Mouse (Mus musculus): ENCODE measurements around the gene Cyp2t4. TPM values are rescaled to one million over a fixed set of nuclear protein-coding genes. Genes with fewer than 3 reads are reported as not detected.
A peak's percentile ranks its signal among the peaks of the same experiment; 100 is the strongest.

Cyp2t4 gene
- 0.07 TPM in 1 of 2 replicates, not detected in the other for polyA plus RNA-seq (2015; fragmentation: Nextera tagmentation; extraction: Ambion mirVana)

DNA sequence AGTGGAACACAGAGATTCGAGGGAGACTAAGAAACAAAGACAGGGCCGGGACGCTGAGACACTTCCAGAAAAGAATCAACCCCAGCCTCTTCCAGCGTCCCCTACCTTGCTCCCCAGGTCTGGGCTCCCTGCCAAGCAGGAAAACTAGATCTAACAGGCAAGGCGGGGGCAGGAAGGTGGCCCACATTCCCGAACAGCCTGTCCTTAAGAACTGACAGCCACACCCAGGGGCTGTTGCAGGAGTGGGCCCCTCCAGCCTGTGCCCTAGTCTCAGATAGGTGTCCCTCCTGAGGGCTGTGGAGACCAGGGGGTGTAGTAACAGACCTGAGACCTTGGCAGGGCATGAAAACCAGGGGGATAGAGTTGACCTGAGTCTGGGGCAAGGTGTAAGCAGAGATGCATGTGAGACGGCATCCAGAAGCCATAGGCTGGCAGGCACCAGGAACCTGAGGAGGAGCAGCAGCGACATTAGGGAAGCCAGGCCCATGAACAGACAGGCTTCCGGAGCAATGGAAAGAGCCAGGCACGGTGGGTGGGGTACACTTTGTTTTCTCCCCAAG, at the start of gene Cyp2t4:
TSS of gene Cyp2t4 (plus strand) at position 510 of the 560 bp plus-strand sequence.

DNA sequence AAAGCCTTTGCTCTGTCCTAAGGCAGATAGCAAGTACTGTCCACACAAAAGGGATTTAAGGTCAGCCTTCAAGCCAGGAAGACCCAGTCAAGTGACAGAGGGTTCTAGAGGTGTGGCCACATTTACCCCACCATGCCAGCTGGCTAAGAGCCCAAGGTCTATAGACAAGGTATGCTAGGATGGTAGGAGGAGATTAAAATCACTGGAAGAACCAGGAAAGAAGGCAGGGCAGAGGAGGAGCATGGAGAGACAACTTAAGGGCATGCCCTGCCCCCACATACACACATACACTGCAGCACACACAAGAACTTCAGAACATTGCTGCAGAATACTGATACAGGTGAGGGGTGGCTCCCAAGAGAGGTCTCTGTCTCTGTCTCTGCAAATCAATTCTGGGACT, 33.8 kb upstream of the Cyp2t4 start, which contains the start of gene Cyp2f2:
TSS of gene Cyp2f2 (plus strand) at position 234 of the 400 bp plus-strand sequence.

DNA sequence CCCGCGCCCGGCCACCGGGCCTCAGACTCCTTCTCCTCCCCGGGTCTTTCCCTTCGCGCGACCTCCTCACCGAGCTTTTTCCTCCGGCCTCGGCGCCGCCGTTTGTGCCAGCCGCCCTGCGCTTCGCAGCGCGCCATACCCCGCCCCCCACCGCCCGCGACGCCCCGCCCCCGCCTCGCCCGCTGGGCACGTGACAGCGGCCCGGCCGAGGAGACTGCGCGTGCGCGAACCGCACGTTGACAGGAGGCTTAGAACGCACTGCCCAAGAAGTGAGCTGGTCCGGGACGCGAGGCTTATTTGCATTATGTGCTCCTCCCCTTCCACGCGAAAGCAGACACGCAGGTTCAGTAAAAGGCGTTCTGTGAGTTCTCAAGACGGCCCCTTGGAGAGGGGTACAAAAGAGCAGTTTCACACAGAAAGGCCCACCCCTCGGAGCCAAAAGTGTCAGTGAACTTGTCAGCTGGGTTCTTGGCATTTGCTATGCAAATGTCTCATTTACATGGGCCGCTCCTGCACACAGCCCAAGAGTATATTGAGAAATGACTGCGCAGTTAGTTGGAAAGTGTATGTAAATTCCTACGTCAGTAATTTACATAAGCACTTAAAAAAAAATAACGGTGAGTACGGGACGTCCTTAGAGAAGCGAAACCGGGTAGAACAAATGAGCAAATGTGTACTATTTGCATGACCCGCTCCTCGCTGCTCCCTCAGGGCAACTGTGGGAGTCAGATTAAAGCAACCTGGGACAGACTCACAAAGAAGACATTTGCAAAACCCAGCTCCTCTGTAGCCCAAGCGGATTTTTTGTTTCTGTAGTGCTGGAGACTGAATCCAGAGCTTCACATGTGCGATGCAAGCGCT, 13.3 kb downstream of the Cyp2t4 start, which contains the start of gene Egln2:
TSS of gene Egln2 (minus strand) at position 189 of the 861 bp plus-strand sequence.

DNA sequence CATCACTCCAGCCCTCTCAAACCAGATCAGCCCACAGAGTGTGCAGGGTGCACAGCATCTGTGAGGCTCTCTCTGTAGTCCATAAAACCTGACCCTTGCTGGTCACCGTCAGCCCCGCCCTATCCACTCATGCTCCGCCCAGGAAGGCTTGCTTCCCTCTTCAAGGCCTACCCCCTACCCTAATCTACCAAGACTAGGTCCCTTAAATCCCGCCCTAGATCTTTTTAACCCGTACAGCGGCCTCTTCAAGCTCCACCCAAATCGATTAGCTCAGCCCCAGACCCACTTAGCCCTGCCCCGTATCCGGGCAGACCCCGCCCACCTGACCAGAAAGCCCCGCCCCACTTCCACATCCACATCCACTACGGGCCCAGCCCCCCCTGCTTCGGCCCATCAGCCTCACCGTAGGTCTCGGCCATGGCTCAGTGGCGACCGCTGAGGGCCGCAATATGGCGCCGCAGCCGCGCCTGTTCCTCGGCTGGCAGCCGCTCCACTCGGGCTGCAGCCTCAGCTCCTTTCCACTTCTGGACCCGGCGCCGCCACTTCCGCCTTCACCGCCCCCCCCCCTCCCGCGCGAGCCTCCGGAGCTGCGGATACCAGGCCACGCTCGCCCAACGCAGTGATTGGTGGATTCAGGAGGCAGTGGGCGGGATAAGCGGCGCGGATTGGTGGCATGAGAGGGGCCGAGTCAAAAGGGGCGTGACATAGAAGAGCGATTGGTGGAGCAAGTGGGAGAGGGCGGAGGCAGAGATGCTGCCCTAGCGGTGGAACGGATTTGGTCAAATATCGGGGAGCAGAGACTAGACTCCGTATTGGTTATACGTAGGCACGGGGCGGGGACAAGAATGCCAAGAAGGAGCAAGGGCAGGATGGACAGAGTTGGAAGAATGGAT, 25.1 kb downstream of the Cyp2t4 start, which contains the start of gene Rab4b:
TSS of gene Rab4b (minus strand) at position 573 of the 893 bp plus-strand sequence.

DNA sequence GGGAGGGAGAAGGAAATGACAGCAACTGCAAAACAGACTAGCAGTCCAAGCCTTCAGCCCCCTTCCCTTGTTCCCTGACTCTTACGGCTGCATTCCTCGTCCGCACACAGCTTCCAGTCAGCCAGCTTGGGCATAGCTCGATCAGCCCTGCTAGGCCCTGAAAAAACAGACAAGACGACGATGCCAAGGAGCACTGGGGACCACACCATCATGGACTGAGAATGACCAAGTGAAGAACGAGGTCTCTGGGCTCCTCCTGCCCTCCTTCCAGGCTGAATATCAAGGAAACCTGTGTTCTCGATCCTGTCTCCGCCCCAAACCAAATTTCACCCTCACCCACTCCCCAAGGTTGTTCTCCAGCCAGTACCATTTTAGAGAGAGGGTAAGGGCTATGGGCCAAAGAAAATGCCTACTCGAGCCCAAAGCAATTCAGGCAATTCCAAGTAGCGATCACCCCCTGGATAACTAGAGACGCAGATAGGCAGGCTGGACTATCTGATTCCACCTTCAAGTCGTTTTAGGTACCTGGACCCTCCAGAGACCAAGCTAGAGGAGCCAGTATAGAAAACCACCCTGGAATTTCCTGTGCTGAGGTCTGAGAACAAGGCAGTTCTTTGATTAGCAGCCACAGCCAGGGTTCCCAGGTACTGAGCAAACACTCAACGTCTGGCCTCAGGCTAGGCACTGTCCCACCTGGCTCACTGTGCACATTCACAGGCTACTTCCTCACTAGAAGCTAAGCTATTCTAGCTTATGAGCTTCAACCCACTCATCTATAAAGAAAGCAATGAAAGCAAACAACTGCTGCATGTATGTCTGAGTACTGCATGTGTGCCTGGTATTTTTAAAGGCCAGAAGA, 27.6 kb downstream of the Cyp2t4 start, which contains the start of the genes Gm21983 and Mia:
TSS of gene Gm21983 (minus strand) at position 250 of the 859 bp plus-strand sequence.
TSS of gene Mia (minus strand) at position 321 of the 859 bp plus-strand sequence.

DNA sequence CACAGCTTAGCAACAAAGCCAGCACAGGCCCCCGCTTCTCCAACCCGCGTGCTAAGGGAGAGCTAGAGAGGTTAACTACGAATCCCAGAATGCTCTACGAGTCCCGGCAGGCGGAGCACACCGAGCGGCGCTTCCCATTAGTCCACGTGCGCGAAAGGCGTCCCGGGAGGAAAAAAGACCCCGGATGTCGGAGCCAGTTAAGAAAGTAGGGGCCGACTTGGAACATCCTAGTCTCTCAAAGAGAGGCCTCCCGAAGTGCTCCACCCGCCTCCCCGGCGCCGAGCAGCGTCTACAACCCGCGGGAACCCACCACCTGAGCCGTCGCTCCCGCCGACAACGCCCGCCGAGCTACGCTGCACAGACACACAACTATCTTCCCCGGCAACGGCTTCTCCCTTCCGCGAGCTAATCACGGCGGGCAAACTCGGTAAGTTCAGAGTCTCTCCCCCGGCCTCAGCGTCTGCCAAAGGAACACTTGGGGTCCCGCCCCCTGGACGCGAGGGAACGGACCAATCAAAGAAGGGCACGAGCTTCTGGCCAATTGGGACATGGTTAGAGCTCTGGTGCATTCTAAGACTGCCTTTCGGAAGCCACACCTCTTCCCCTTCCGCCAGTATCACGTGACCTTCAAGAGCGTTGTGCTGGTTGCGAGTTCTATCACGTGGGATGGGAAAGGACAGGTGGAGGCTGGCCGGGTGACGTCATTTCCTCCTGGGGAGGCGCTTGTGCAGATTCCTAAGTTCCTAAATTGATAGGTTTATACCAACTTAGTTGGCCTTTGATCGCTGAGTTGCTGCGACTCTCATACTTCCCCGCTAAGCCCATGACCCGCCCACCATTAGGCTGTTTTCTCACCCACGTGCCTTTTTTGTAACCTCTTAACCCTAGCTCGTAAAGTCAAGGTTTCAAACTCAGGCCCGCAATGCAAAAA, 42.4 kb downstream of the Cyp2t4 start, which contains the start of the genes BC024978 and Snrpa:
TSS of gene BC024978 (plus strand) at position 101 of the 931 bp plus-strand sequence.
TSS of gene Snrpa (minus strand) at position 591 of the 931 bp plus-strand sequence.

MicroRNA genes within 50 kb of the gene (microRNA counts, 519-probe panel; counts per million panel counts)
- 296 counts per million, percentile 58 among the panel's probes with 10 or more counts for microRNA mmu-miR-1191

Small RNA genes within 50 kb of the gene (microRNA-seq; reads per million reads assigned to microRNA genes)
- gene Mir1191 (0.30 to 1.7 reads per million in 2 experiments), gene Mir3101 (0.10 to 0.21 reads per million in 2 experiments)

Other genes with a start within 250 kb of the Cyp2t4 start
- gene Cyp2a22, start 214.3 kb upstream of the Cyp2t4 start, polyA plus RNA-seq (2015; fragmentation: Nextera tagmentation; extraction: Ambion mirVana) = not detected in 2 replicates
- gene Cyp2a12, start 124.6 kb upstream of the Cyp2t4 start, polyA plus RNA-seq (2015; fragmentation: Nextera tagmentation; extraction: Ambion mirVana) = not detected in 2 replicates
- 0.08 and 1.1 TPM in 2 replicates for gene Cyp2f2, start 33.8 kb upstream of the Cyp2t4 start, polyA plus RNA-seq (2015; fragmentation: Nextera tagmentation; extraction: Ambion mirVana)
- gene Egln2, start 13.1 kb downstream of the Cyp2t4 start, polyA plus RNA-seq (2015; fragmentation: Nextera tagmentation; extraction: Ambion mirVana) = 58.2 and 63.0 TPM in 2 replicates
- gene Rab4b, start 25.2 kb downstream of the Cyp2t4 start, polyA plus RNA-seq (2015; fragmentation: Nextera tagmentation; extraction: Ambion mirVana) = 34.9 and 42.4 TPM in 2 replicates
- not detected in 2 replicates for gene Gm21983, start 27.4 kb downstream of the Cyp2t4 start, polyA plus RNA-seq (2015; fragmentation: Nextera tagmentation; extraction: Ambion mirVana)
- 0.77 and 3.3 TPM in 2 replicates for gene Mia, start 27.4 kb downstream of the Cyp2t4 start, polyA plus RNA-seq (2015; fragmentation: Nextera tagmentation; extraction: Ambion mirVana)
- gene BC024978, start 42.1 kb downstream of the Cyp2t4 start, polyA plus RNA-seq (2015; fragmentation: Nextera tagmentation; extraction: Ambion mirVana) = 1.6 and 1.7 TPM in 2 replicates
- 54.4 and 60.6 TPM in 2 replicates for gene Snrpa, start 42.6 kb downstream of the Cyp2t4 start, polyA plus RNA-seq (2015; fragmentation: Nextera tagmentation; extraction: Ambion mirVana)
- 2.1 and 2.9 TPM in 2 replicates for gene Itpkc, start 74.9 kb downstream of the Cyp2t4 start, polyA plus RNA-seq (2015; fragmentation: Nextera tagmentation; extraction: Ambion mirVana)
- 6.1 and 8.7 TPM in 2 replicates for gene Coq8b, start 79.3 kb downstream of the Cyp2t4 start, polyA plus RNA-seq (2015; fragmentation: Nextera tagmentation; extraction: Ambion mirVana)
- 16.8 and 20.3 TPM in 2 replicates for gene Numbl, start 104.7 kb downstream of the Cyp2t4 start, polyA plus RNA-seq (2015; fragmentation: Nextera tagmentation; extraction: Ambion mirVana)
- 32.9 and 37.2 TPM in 2 replicates for gene Ltbp4, start 184.0 kb downstream of the Cyp2t4 start, polyA plus RNA-seq (2015; fragmentation: Nextera tagmentation; extraction: Ambion mirVana)
- 5.5 and 9.9 TPM in 2 replicates for gene Shkbp1, start 202.3 kb downstream of the Cyp2t4 start, polyA plus RNA-seq (2015; fragmentation: Nextera tagmentation; extraction: Ambion mirVana)
- gene Gm20479, start 203.7 kb downstream of the Cyp2t4 start, polyA plus RNA-seq (2015; fragmentation: Nextera tagmentation; extraction: Ambion mirVana) = 0.38 and 0.88 TPM in 2 replicates

Data from skeletal muscle tissue, postnatal 0 days (tissue).